Mouse (Mus musculus) midbrain, postnatal 0 days (tissue): Measurements from ENCODE around the gene Tbc1d24. TPM values are rescaled to one million over a fixed set of nuclear protein-coding genes. Genes with fewer than 3 reads are reported as not detected.

ENCODE experiments used
- ATAC-seq: fragments of 200-750 bp; cut with Nextera tagmentation; 2 replicates; pipeline ENCODE4 v1.8.0; 2017; ENCODE audit warnings: moderate number of reproducible peaks, mild to moderate bottlenecking, moderate TSS enrichment, moderate library complexity; ENCODE audit not compliant: low FRiP score
- DNase-seq: peaks from one replicate; pipeline ENCODE4 v3.0.0-alpha.2; 2015; ENCODE audit warnings: low spot score
- H3K27ac ChIP-seq: fragments of 300-500 bp; sonication (generic); 2 replicates; pipeline ENCODE4 v1.5.1; 2014; ENCODE audit warnings: low read depth, mild to moderate bottlenecking, low read length, mixed read lengths
- H3K27me3 ChIP-seq: fragments of 300-500 bp; sonication (generic); 2 replicates; pipeline ENCODE4 v1.6.1; 2014; ENCODE audit warnings: low read length, control low read depth, mixed read lengths; ENCODE audit not compliant: insufficient read depth
- H3K36me3 ChIP-seq: fragments of 300-500 bp; sonication (generic); 2 replicates; pipeline ENCODE4 v1.6.1; 2014; ENCODE audit warnings: low read length, control low read depth, mixed read lengths; ENCODE audit not compliant: insufficient read depth
- H3K4me1 ChIP-seq: fragments of 300-500 bp; sonication (generic); 2 replicates; pipeline ENCODE4 v1.6.1; 2014; ENCODE audit warnings: mild to moderate bottlenecking, control low read depth, antibody characterized with exemption, low read length, mixed read lengths; ENCODE audit not compliant: insufficient read depth
- H3K4me2 ChIP-seq: fragments of 300-500 bp; sonication (generic); 2 replicates; pipeline ENCODE4 v1.6.1; 2014; ENCODE audit warnings: low read depth, mild to moderate bottlenecking, low read length, mixed read lengths; ENCODE audit not compliant: poor library complexity, severe bottlenecking
- H3K4me3 ChIP-seq: fragments of 300-500 bp; sonication (generic); 2 replicates; pipeline ENCODE4 v1.5.1; 2014; ENCODE audit warnings: low read depth, mild to moderate bottlenecking, low read length, moderate library complexity
- H3K9ac ChIP-seq: fragments of 300-500 bp; sonication (generic); replicated peaks from 2 replicates; pipeline ENCODE4 v1.6.1; 2014; ENCODE audit warnings: mild to moderate bottlenecking, low read length, moderate library complexity, mixed read lengths; ENCODE audit not compliant: poor library complexity, severe bottlenecking
- H3K9me3 ChIP-seq: fragments of 300-500 bp; sonication (generic); 2 replicates; pipeline ENCODE4 v1.6.1; 2016; ENCODE audit warnings: low read length, control low read depth
- CTCF ChIP-seq: IDR thresholded peaks from 2 replicates; pipeline ENCODE4 v1.5.1; 2016; ENCODE audit warnings: antibody characterized with exemption, mild to moderate bottlenecking
- WGBS: fragments of 180-500 bp; shearing (Covaris S2); extraction: QIAGEN DNeasy Blood & Tissue Kit; methylation state at CpG from one replicate; pipeline ENCODE4 v1.1.7; 2014; 5-methylcytosine and 5-hydroxymethylcytosine counted together
- polyA plus RNA-seq: library from polyadenylated mRNA; unstranded; fragments of >200 nt; fragmentation: Nextera tagmentation; extraction: Ambion mirVana; gene quantifications from 2 replicates; pipeline ENCODE4 v1.2.1, GENCODE M21; 2015
- total RNA-seq: library from RNA; depleted of rRNA; stranded (reverse); fragments of >200 nt; gene quantifications from 2 replicates; pipeline ENCODE4 v1.2.3, GENCODE M21; 2014

Gene Tbc1d24
- total and polyA plus RNA-seq, 2 experiments from 2014 or later, result 27.6 to 146 TPM

DNA sequence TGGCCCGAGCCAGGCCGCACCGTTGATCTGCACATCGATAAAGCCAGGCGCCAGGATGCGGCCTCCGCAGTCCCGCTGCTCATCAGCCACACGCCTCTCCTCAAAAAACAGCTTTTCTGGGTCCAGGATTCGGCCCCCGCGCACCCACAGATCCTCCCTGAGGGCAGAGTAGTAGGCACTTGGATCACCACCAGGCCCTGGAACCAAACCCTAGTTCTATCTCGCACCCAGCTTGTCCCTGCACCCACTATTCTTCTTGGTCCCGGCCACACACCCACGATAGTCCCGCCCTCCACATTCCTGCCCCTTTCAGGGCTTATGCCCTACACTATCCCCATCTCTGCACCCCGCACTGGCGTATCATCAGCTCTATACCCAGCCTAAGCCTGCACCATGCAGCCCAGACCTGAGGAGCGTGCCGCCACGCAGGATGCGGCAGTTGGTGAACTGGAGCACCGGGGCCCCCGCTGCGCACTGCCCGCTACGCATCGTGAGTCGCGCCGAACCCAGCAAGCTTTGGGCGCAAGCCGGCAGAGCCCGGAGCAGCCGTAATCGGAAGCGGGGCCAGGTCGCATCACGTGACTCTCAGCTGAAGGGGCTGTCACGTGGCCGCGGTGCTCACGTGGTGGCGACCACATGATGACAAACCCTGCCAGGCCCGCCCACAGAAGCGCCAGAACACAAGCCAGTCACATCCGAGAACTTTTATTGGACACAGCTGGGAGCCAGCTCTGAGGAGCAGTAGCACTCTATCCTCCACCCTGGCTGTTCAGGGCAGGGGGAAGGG, 42.0 kb downstream of the Tbc1d24 start, which contains the start of gene Amdhd2:
TSS of gene Amdhd2 (minus strand) at position 591 of the 787 bp plus-strand sequence.
- H3K27ac ChIP-seq, result peak within 1 kb of the TSS; percentile 74
- H3K36me3 ChIP-seq, result peaks cover 10% of the 10 kb centered on the region
- H3K9me3 ChIP-seq, result no peaks in the 10 kb centered on the region
- H3K9ac ChIP-seq, result peak within 1 kb of the TSS; percentile 84
- H3K4me1 ChIP-seq, result peaks cover 9% of the 10 kb centered on the region
- peak within 1 kb of the TSS; percentile 55 for H3K4me3 ChIP-seq
- peak; percentile 97 for DNase-seq
- H3K4me2 ChIP-seq, result peak within 1 kb of the TSS; percentile 94
- ATAC-seq, result peak; percentile 86
- no peaks in the 10 kb centered on the region for H3K27me3 ChIP-seq
- WGBS, result 1% methylated on average over 47 of the region's 47 CpGs
- no peak for TF ChIP-seq CTCF

DNA sequence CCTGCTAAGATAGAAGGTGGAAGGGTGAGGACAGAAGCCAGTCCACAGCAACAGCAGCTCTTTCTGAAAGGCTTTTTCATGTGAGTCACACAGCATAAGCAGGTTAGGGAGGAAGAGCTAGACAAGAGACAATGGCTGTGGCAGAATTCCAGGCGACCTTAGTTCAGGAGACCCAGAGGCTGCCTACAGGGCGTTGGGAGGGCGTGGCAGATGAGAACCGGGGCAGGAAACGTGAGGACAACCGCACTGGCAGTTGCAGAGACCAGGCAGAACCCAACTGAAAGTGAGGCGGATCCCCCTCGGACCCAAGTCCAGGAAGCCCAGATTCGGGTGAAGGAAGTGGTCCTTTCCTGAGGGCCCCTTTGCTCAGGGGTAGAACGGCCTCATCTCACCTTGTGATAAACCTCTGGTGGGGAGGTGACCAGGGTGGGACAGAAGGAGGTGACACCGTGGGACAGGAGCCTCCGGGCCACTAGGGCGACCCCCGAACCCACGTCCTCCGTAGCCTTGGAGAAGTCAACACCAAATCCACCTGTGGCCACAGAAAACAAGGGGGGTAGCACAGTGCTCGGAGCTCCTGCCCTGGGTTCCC, 42.7 kb downstream of the Tbc1d24 start:
- peak overlapping the region; percentile 55 for H3K4me3 ChIP-seq
- DNase-seq (no peak), ATAC-seq (no peak)
- H3K27ac ChIP-seq, result peak overlapping the region; percentile 74
- WGBS, result 40% methylated on average over 17 of the region's 17 CpGs
- peak overlapping the region; percentile 94 for H3K4me2 ChIP-seq
- no peaks in the 10 kb centered on the region for H3K27me3 ChIP-seq
- peaks cover 12% of the 10 kb centered on the region for H3K36me3 ChIP-seq
- H3K4me1 ChIP-seq, result peaks cover 6% of the 10 kb centered on the region
- no peaks in the 10 kb centered on the region for H3K9me3 ChIP-seq
- no peak for TF ChIP-seq CTCF
- H3K9ac ChIP-seq, result peak overlapping the region; percentile 84

DNA sequence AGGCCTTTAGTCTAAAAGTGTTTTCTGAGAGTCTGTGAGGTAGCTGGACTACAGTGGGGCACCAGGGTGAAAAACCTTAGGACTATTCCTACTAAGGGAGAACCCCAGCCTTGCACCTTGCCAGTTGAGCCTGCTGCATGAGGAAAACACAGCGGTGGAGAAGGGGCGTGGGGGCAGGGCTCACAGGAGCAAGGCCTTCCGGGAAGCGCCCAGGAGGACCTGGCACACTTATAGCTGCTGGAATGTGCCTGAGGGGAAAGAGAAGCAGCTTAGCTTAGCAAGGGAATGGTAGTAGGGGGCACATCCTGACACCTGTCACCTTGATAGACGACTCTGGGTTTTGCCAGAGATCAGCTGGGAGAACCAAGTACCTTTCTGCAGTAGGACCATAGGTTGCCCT, 43.9 kb downstream of the Tbc1d24 start:
- H3K4me2 ChIP-seq, result no peak overlapping the region
- DNase-seq (no peak), ATAC-seq (no peak)
- H3K4me1 ChIP-seq, result peaks cover 6% of the 10 kb centered on the region
- no peak overlapping the region for H3K27ac ChIP-seq
- no peak overlapping the region for H3K9ac ChIP-seq
- no peaks in the 10 kb centered on the region for H3K27me3 ChIP-seq
- 84% methylated on average over 5 of the region's 5 CpGs for WGBS
- peaks cover 18% of the 10 kb centered on the region for H3K36me3 ChIP-seq
- H3K9me3 ChIP-seq, result no peaks in the 10 kb centered on the region
- TF ChIP-seq CTCF, result no peak
- H3K4me3 ChIP-seq, result no peak overlapping the region

GRCm38 (mm10) chr17:24157526-24157925, 47.8 kb downstream of the Tbc1d24 start:
- Histone ChIP-seq H3K4me3 (no peak overlapping the region), H3K27me3 (no peaks in the 10 kb centered on the region), H3K4me1 (peaks cover 1% of the 10 kb centered on the region), H3K9ac (no peak overlapping the region), H3K36me3 (peaks cover 16% of the 10 kb centered on the region), H3K9me3 (no peaks in the 10 kb centered on the region), H3K27ac (no peak overlapping the region), H3K4me2 (no peak overlapping the region)
- TF ChIP-seq CTCF, result no peak
- WGBS, result 94% methylated on average over 4 of the region's 4 CpGs
- no peak for DNase-seq
- ATAC-seq, result no peak

GRCm38 (mm10) chr17:24157121-24157520, 48.2 kb downstream of the Tbc1d24 start:
- Histone ChIP-seq H3K4me3 (no peak overlapping the region), H3K9me3 (no peaks in the 10 kb centered on the region), H3K27ac (no peak overlapping the region), H3K4me1 (peaks cover 4% of the 10 kb centered on the region; the same call in 1 of the 2 replicates), H3K36me3 (peaks cover 16% of the 10 kb centered on the region), H3K9ac (no peak overlapping the region), H3K4me2 (no peak overlapping the region), H3K27me3 (no peaks in the 10 kb centered on the region)
- WGBS, result 91% methylated on average over 6 of the region's 6 CpGs
- DNase-seq (no peak), ATAC-seq (no peak)
- TF ChIP-seq CTCF, result no peak

GRCm38 (mm10) chr17:24156394-24156793, 49.0 kb downstream of the Tbc1d24 start:
- ATAC-seq, result no peak
- 85% methylated on average over 3 of the region's 3 CpGs for WGBS
- TF ChIP-seq CTCF, result no peak
- Histone ChIP-seq H3K27me3 (no peaks in the 10 kb centered on the region), H3K4me1 (peaks cover 5% of the 10 kb centered on the region; the same call in 1 of the 2 replicates), H3K9ac (no peak overlapping the region), H3K27ac (no peak overlapping the region), H3K9me3 (no peaks in the 10 kb centered on the region), H3K4me2 (no peak overlapping the region), H3K36me3 (peaks cover 16% of the 10 kb centered on the region), H3K4me3 (no peak overlapping the region)
- DNase-seq, result no peak
